Mouse (Mus musculus): Measurements from ENCODE around the gene Tmem205. TPM values are rescaled to one million over a fixed set of nuclear protein-coding genes. Genes with fewer than 3 reads are reported as not detected.
A peak's percentile ranks its signal among the peaks of the same experiment; 100 is the strongest.

Tmem205 gene
- polyA plus RNA-seq, 1 experiment: 21.4 TPM

GRCm38 (mm10) chr9:21943046-21943445, 15.7 kb upstream of the Tmem205 start:
- H3K4me3 ChIP-seq (ENCODE audit: low read depth, low read length): peak overlapping the region; percentile 10
- no peak overlapping the region for H3K9ac ChIP-seq (ENCODE audit: low read depth, poor library complexity, severe bottlenecking)
- H3K4me1 ChIP-seq (ENCODE audit: control insufficient read depth, insufficient read depth, low read length): peaks cover 4% of the 10 kb centered on the region
- H3K36me3 ChIP-seq (ENCODE audit: control insufficient read depth, insufficient read depth, low read length, poor library complexity, severe bottlenecking): no peaks in the 10 kb centered on the region
- H3K9me3 ChIP-seq (replicated peaks; ENCODE audit: control insufficient read depth, insufficient read depth, low read length, poor library complexity, severe bottlenecking): no peaks in the 10 kb centered on the region
- no peak for TF ChIP-seq POLR2A (IDR thresholded peaks at IDR 0.05; ENCODE audit: insufficient read depth, low read length)
- TF ChIP-seq EP300 (IDR thresholded peaks at IDR 0.05; ENCODE audit: insufficient read depth, low read depth, low read length): no peak
- TF ChIP-seq CTCF (IDR thresholded peaks at IDR 0.05; ENCODE audit: low read depth, low read length): no peak
- no peak overlapping the region for H3K27ac ChIP-seq (ENCODE audit: insufficient read depth, low read length)
- H3K27me3 ChIP-seq (ENCODE audit: control insufficient read depth, insufficient read depth, low read length, poor library complexity, severe bottlenecking): no peaks in the 10 kb centered on the region

GRCm38 (mm10) chr9:21938234-21938855, 11.0 kb upstream of the Tmem205 start:
- H3K9me3 ChIP-seq (replicated peaks; ENCODE audit: control insufficient read depth, insufficient read depth, low read length, poor library complexity, severe bottlenecking): no peaks in the 10 kb centered on the region
- H3K36me3 ChIP-seq (ENCODE audit: control insufficient read depth, insufficient read depth, low read length, poor library complexity, severe bottlenecking): no peaks in the 10 kb centered on the region
- peaks cover 2% of the 10 kb centered on the region for H3K4me1 ChIP-seq (ENCODE audit: control insufficient read depth, insufficient read depth, low read length)
- H3K27me3 ChIP-seq (ENCODE audit: control insufficient read depth, insufficient read depth, low read length, poor library complexity, severe bottlenecking): no peaks in the 10 kb centered on the region
- H3K4me3 ChIP-seq (ENCODE audit: low read depth, low read length): no peak overlapping the region
- no peak for TF ChIP-seq CTCF (IDR thresholded peaks at IDR 0.05; ENCODE audit: low read depth, low read length)
- TF ChIP-seq EP300 (IDR thresholded peaks at IDR 0.05; ENCODE audit: insufficient read depth, low read depth, low read length): no peak
- no peak for TF ChIP-seq POLR2A (IDR thresholded peaks at IDR 0.05; ENCODE audit: insufficient read depth, low read length)
- no peak overlapping the region for H3K9ac ChIP-seq (ENCODE audit: low read depth, poor library complexity, severe bottlenecking)
- H3K27ac ChIP-seq (ENCODE audit: insufficient read depth, low read length): no peak overlapping the region

- H3K9me3 ChIP-seq (replicated peaks; ENCODE audit: control insufficient read depth, insufficient read depth, low read length, poor library complexity, severe bottlenecking): no peaks in the 10 kb centered on the region
- no peak overlapping the region for H3K4me3 ChIP-seq (ENCODE audit: low read depth, low read length)
- no peak for TF ChIP-seq POLR2A (IDR thresholded peaks at IDR 0.05; ENCODE audit: insufficient read depth, low read length)
- TF ChIP-seq EP300 (IDR thresholded peaks at IDR 0.05; ENCODE audit: insufficient read depth, low read depth, low read length): no peak
- no peak for TF ChIP-seq CTCF (IDR thresholded peaks at IDR 0.05; ENCODE audit: low read depth, low read length)
- H3K36me3 ChIP-seq (ENCODE audit: control insufficient read depth, insufficient read depth, low read length, poor library complexity, severe bottlenecking): no peaks in the 10 kb centered on the region
- no peaks in the 10 kb centered on the region for H3K4me1 ChIP-seq (ENCODE audit: control insufficient read depth, insufficient read depth, low read length)
- no peaks in the 10 kb centered on the region for H3K27me3 ChIP-seq (ENCODE audit: control insufficient read depth, insufficient read depth, low read length, poor library complexity, severe bottlenecking)
- H3K9ac ChIP-seq (ENCODE audit: low read depth, poor library complexity, severe bottlenecking): no peak overlapping the region
- no peak overlapping the region for H3K27ac ChIP-seq (ENCODE audit: insufficient read depth, low read length)
Measured at GRCm38 (mm10) chr9:21937711-21938175, 10.4 kb upstream of the Tmem205 start.

- no peaks in the 10 kb centered on the region for H3K27me3 ChIP-seq (ENCODE audit: control insufficient read depth, insufficient read depth, low read length, poor library complexity, severe bottlenecking)
- peak within 1 kb of the TSS; percentile 58 for H3K9ac ChIP-seq (ENCODE audit: low read depth, poor library complexity, severe bottlenecking)
- H3K27ac ChIP-seq (ENCODE audit: insufficient read depth, low read length): no peak within 1 kb of the TSS
- no peaks in the 10 kb centered on the region for H3K36me3 ChIP-seq (ENCODE audit: control insufficient read depth, insufficient read depth, low read length, poor library complexity, severe bottlenecking)
- H3K4me1 ChIP-seq (ENCODE audit: control insufficient read depth, insufficient read depth, low read length): no peaks in the 10 kb centered on the region
- peak within 1 kb of the TSS; percentile 58 for H3K4me3 ChIP-seq (ENCODE audit: low read depth, low read length)
- H3K9me3 ChIP-seq (replicated peaks; ENCODE audit: control insufficient read depth, insufficient read depth, low read length, poor library complexity, severe bottlenecking): no peaks in the 10 kb centered on the region
- no peak for TF ChIP-seq POLR2A (IDR thresholded peaks at IDR 0.05; ENCODE audit: insufficient read depth, low read length)
- no peak for TF ChIP-seq CTCF (IDR thresholded peaks at IDR 0.05; ENCODE audit: low read depth, low read length)
- no peak for TF ChIP-seq EP300 (IDR thresholded peaks at IDR 0.05; ENCODE audit: insufficient read depth, low read depth, low read length)
Measured at GRCm38 (mm10) chr9:21936692-21937570, 9.6 kb upstream of the Tmem205 start, which contains the start of gene Plppr2. TSS of gene Plppr2 (plus strand) at chr9:21937033.

- H3K9me3 ChIP-seq (replicated peaks; ENCODE audit: control insufficient read depth, insufficient read depth, low read length, poor library complexity, severe bottlenecking): no peaks in the 10 kb centered on the region
- H3K27ac ChIP-seq (ENCODE audit: insufficient read depth, low read length): no peak overlapping the region
- H3K9ac ChIP-seq (ENCODE audit: low read depth, poor library complexity, severe bottlenecking): no peak overlapping the region
- no peaks in the 10 kb centered on the region for H3K4me1 ChIP-seq (ENCODE audit: control insufficient read depth, insufficient read depth, low read length)
- H3K36me3 ChIP-seq (ENCODE audit: control insufficient read depth, insufficient read depth, low read length, poor library complexity, severe bottlenecking): no peaks in the 10 kb centered on the region
- H3K27me3 ChIP-seq (ENCODE audit: control insufficient read depth, insufficient read depth, low read length, poor library complexity, severe bottlenecking): no peaks in the 10 kb centered on the region
- no peak for TF ChIP-seq CTCF (IDR thresholded peaks at IDR 0.05; ENCODE audit: low read depth, low read length)
- TF ChIP-seq POLR2A (IDR thresholded peaks at IDR 0.05; ENCODE audit: insufficient read depth, low read length): no peak
- TF ChIP-seq EP300 (IDR thresholded peaks at IDR 0.05; ENCODE audit: insufficient read depth, low read depth, low read length): no peak
- no peak overlapping the region for H3K4me3 ChIP-seq (ENCODE audit: low read depth, low read length)
Measured at GRCm38 (mm10) chr9:21935466-21936131, 8.2 kb upstream of the Tmem205 start.
